In the genomic region with DNA sequence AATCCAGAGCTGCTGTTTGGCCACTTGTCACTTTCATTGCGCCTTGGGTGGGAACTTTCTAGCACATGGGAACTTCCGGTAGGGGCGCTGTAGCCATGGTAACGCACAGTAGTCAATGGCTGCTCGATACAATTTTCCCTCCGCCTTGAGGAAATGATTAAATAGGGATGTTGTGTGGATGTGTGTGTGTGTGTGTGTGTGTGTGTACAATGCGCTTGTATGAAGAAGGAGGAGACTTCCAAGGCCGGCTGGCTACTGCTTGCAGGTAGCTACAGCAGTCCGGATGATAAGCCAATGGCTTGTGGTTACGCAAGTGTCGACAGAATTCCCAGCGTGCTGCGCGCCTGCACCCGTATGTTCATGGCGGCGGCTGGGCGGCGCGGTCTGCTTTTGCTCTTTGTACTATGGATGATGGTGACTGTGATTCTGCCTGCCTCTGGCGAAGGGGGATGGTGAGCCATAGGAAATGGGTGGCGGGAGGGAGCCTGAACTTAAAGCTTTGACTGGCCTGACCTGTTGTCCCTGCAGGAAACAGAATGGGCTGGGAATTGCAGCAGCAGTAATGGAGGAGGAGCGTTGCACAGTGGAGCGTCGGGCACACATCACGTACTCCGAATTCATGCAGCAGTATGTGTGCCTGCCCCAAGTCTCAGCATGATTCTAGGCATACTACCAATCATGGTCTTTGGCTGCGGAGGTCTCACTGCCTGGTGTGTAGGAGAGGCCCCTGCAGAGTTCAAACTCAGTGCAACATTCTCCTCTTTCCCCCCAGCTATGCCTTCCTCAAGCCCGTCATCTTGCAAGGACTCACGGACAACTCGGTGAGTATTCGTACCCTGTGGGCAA, we compare ENCODE assay signal across 7 mouse cellular contexts. TPM values are rescaled to one million over a fixed set of nuclear protein-coding genes. Genes with fewer than 3 reads are reported as not detected.
DNase-seq lines count a peak whose midpoint lies in the region; ATAC-seq lines count a peak whose summit lies in the region.

A gene (plus strand): TSS at position 156 of the 846 bp plus-strand sequence.

- DNase-seq in adrenal gland, postnatal 10 days = peak; percentile 87
- DNase-seq in embryo, embryonic 10.5 days (ENCODE audit: low spot score) = peak; percentile 88
- DNase-seq in gastrocnemius, postnatal 25 days = peak; percentile 72
- peak; percentile 90 to 92 for DNase-seq in left cerebral cortex, postnatal 25 days (ENCODE audit: low spot score in 2 of 2)
- DNase-seq in mesoderm, embryonic 11.5 days (ENCODE audit: low read depth, low spot score) = peak; percentile 82
- DNase-seq in skeletal muscle tissue, adult 2 months (ENCODE audit: low read depth, low spot score) = peak; percentile 75

- peak; percentile 56 for ATAC-seq in inflammation-experienced regulatory T-cells, adult 6 months

- intact Hi-C loops in left cerebral cortex, postnatal 25 days (cut with DNase I) = no loop called here

RNA-seq across cellular contexts. Expression of the gene that starts here (rescaled TPM):
- 10 to 100 TPM; 54.9 to 62.3 TPM for total RNA-seq in adrenal gland, postnatal 10 days (2021)
- total RNA-seq in gastrocnemius, postnatal 25 days (2021) = 10 to 100 TPM; 14.3 to 18.9 TPM
- 10 to 100 TPM; 12.5 to 26.2 (median 23.9) TPM for polyA plus RNA-seq in inflammation-experienced regulatory T-cells, adult 6 months (2017; shearing (Covaris generic))
- 10 to 100 TPM; 55.9 to 57.6 TPM for total RNA-seq in left cerebral cortex, postnatal 25 days (2021)

Comparison
In these comparisons a context has a peak if more than half of its experiments do, and no peak if none do; other contexts are left out.
1. Peak in every context shown above with its lines: DNase-seq and ATAC-seq.